Mouse (Mus musculus): Measurements from ENCODE around the gene Armc12. TPM values are rescaled to one million over a fixed set of nuclear protein-coding genes. Genes with fewer than 3 reads are reported as not detected.
A peak's percentile ranks its signal among the peaks of the same experiment; 100 is the strongest.

Gene Armc12
- polyA plus RNA-seq, 1 experiment from 2014 or later: not detected

DNA sequence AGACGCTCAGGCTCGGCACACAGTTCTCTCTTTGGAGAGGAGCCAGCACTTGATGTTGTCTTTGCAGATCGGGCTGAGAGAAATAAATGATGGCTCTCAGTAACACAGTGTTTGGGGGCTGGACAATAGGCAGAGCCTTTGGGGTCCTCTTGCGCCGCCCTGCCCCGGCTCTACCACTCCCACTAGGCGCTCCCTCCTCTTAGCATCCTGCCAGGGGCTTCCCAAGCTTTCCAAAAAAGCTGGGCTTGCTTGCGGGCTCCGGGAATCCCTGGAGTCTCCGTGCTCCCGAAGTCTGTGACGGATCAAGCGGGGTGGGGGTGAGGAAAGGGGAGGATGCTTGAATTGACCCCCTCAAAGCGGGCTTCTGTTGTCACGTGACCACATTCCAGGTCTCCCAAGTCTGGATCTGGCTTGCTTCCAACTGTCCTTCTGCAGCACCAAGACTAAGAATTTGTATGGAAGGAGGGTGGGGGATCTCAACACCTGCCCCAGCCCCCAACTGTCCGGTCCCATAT, 13.1 kb upstream of the Armc12 start, which contains the start of gene Fkbp5:
Gene Fkbp5 (minus strand): TSS at position 87 of the 515 bp plus-strand sequence.
- no peaks in the 10 kb centered on the region for H3K27me3 ChIP-seq (ENCODE audit: insufficient read depth, low read length)
- no peaks in the 10 kb centered on the region for H3K36me3 ChIP-seq (replicated peaks; ENCODE audit: insufficient read depth, low read length)
- peak; percentile 20; the same call in 1 of the 2 replicates for TF ChIP-seq EP300 (IDR thresholded peaks at IDR 0.05; ENCODE audit: low read depth)
- no peak for TF ChIP-seq CTCF (IDR thresholded peaks at IDR 0.05; ENCODE audit: low read depth)
- peak within 1 kb of the TSS; percentile 76 for H3K4me2 ChIP-seq (ENCODE audit: low read depth, low read length)
- H3K4me3 ChIP-seq (ENCODE audit: low read depth, low read length): peak within 1 kb of the TSS; percentile 44
- ATAC-seq: peak; percentile 6
- 17% methylated on average over 16 of the region's 16 CpGs for WGBS (ENCODE audit: insufficient replicate concordance)
- H3K9me3 ChIP-seq (ENCODE audit: low read length): no peaks in the 10 kb centered on the region
- peak within 1 kb of the TSS; percentile 70 for H3K9ac ChIP-seq (replicated peaks)
- peak; percentile 58 for DNase-seq
- H3K4me1 ChIP-seq (ENCODE audit: insufficient read depth): peaks cover 78% of the 10 kb centered on the region
- H3K27ac ChIP-seq (ENCODE audit: low read depth): peak within 1 kb of the TSS; percentile 98

DNA sequence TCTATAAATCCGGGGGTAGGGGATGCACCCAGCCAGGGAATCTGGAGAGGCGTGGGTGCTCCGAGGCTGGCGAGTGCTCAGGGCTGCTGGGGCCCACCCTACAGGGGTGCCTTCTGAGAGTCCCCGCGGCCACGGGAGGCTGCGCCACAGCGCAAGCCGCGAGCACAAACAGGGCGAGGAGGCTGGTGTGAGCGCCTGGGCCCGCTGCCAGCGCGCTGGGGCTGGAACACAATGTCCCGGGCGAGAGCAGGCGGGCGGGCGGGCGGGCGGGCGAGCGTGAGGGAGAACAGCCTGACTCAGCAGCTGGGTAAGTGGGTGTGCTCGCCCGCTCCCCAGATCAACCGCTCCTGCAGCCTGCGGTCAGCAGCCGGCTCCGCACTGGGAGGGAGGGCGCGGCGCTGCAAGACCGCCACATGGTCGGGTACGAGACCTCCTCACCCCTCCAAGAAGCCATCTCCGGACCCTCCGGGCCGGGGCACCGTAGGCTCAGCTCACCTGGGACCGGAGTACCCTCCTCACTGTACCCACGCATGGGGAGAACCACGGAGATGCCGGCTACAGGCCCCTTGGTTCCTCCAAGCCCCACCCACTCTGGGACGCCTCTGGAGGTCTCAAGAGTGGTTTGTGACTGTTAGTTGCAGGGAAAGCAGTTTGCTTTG, 12.5 kb upstream of the Armc12 start:
- H3K9ac ChIP-seq (replicated peaks): peak overlapping the region; percentile 70
- TF ChIP-seq CTCF (IDR thresholded peaks at IDR 0.05; ENCODE audit: low read depth) (no peak), EP300 (IDR thresholded peaks at IDR 0.05; ENCODE audit: low read depth) (peak; percentile 45; the same call in 1 of the 2 replicates)
- H3K4me2 ChIP-seq (ENCODE audit: low read depth, low read length): peak overlapping the region; percentile 76
- H3K27me3 ChIP-seq (ENCODE audit: insufficient read depth, low read length): no peaks in the 10 kb centered on the region
- H3K9me3 ChIP-seq (ENCODE audit: low read length): no peaks in the 10 kb centered on the region
- peak; percentile 72 for ATAC-seq
- WGBS (ENCODE audit: insufficient replicate concordance): 1% methylated on average over 32 of the region's 46 CpGs
- H3K4me1 ChIP-seq (ENCODE audit: insufficient read depth): peaks cover 77% of the 10 kb centered on the region
- H3K4me3 ChIP-seq (ENCODE audit: low read depth, low read length): peak overlapping the region; percentile 44
- peak overlapping the region; percentile 98 for H3K27ac ChIP-seq (ENCODE audit: low read depth)
- DNase-seq: peak; percentile 91
- H3K36me3 ChIP-seq (replicated peaks; ENCODE audit: insufficient read depth, low read length): no peaks in the 10 kb centered on the region

DNA sequence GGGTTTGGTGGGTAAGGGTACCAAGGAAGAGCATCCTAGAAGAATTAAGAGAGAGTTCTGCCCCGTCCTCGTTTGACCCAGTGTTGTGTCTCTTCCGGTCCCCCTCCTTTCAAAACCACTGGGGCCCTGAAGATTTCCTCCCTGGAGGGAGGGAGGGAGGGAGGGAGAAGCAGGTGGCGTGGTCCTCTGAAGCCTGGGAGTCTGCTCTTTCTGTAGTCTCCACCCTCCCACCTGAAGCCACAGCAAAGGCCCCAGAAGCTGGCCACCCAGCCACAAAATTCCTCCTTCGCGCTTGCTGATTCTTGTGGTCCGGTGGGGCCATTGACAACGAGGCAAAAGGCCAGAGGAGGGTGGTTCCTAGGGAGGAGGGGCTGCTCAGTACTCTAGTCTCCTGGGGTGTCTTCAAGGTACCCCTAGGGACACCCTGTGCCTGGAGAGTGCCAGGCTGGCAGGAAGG, 12.0 kb upstream of the Armc12 start:
- H3K9me3 ChIP-seq (ENCODE audit: low read length): no peaks in the 10 kb centered on the region
- H3K36me3 ChIP-seq (replicated peaks; ENCODE audit: insufficient read depth, low read length): no peaks in the 10 kb centered on the region
- 3% methylated on average over 8 of the region's 8 CpGs for WGBS (ENCODE audit: insufficient replicate concordance)
- peak; percentile 40 for DNase-seq
- H3K27me3 ChIP-seq (ENCODE audit: insufficient read depth, low read length): no peaks in the 10 kb centered on the region
- H3K4me3 ChIP-seq (ENCODE audit: low read depth, low read length): peak overlapping the region; percentile 44
- TF ChIP-seq CTCF (IDR thresholded peaks at IDR 0.05; ENCODE audit: low read depth): no peak
- ATAC-seq: no peak
- peak overlapping the region; percentile 76 for H3K4me2 ChIP-seq (ENCODE audit: low read depth, low read length)
- H3K27ac ChIP-seq (ENCODE audit: low read depth): peak overlapping the region; percentile 98
- peak overlapping the region; percentile 70 for H3K9ac ChIP-seq (replicated peaks)
- H3K4me1 ChIP-seq (ENCODE audit: insufficient read depth): peaks cover 71% of the 10 kb centered on the region

DNA sequence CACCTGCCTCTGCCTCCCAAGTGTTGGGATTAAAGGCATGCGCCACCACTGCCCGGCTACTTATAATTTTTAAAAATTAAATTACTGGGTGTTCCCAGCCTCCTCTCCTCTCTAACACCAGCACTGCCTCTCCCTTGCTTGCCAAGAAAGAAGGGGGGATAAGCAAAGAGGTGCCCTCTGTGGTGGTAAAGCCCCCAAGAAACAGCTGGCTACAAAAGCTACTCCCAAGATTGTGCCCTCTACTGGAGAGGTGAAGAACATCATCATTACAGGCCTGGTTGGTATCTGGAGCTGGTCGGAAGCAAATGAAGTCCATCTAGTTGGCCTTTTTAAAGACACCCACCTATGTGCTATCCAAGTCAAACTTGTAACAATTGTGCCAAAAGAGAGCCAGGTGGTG, 10.8 kb upstream of the Armc12 start:
- no peak for DNase-seq
- Histone ChIP-seq H3K4me1 (ENCODE audit: insufficient read depth) (peaks cover 70% of the 10 kb centered on the region), H3K27me3 (ENCODE audit: insufficient read depth, low read length) (no peaks in the 10 kb centered on the region)

DNA sequence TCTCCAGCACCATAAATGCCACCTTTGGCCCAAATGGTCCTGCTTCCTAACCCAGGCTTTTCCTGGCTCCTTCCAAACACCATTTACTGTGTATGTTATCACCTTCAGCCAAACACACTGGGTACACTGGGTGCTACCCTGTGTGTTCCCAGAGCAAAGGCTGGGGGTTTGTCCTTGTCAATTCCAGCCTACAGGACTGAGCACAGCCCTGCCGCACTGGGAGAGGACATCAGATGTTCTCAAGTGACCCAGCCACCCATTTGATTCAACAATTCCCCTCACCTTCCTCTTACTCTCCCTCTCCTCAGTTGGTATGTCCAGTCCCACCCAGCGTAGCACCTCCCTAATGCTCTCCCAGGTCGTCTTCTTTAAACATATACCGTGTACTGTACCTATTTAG, 10.0 kb upstream of the Armc12 start:
- 0 out of 2 replicates have a peak overlapping the region, but pooled peaks have one; percentile 35 for H3K27ac ChIP-seq (ENCODE audit: low read depth)
- DNase-seq (no peak), ATAC-seq (no peak)
- 74% methylated on average over 4 of the region's 4 CpGs for WGBS (ENCODE audit: insufficient replicate concordance)
- H3K27me3 ChIP-seq (ENCODE audit: insufficient read depth, low read length): no peaks in the 10 kb centered on the region
- TF ChIP-seq CTCF (IDR thresholded peaks at IDR 0.05; ENCODE audit: low read depth) (no peak), EP300 (IDR thresholded peaks at IDR 0.05; ENCODE audit: low read depth) (no peak)
- H3K4me1 ChIP-seq (ENCODE audit: insufficient read depth): peaks cover 64% of the 10 kb centered on the region
- no peak overlapping the region for H3K4me2 ChIP-seq (ENCODE audit: low read depth, low read length)
- H3K9ac ChIP-seq (replicated peaks): no peak overlapping the region
- H3K4me3 ChIP-seq (ENCODE audit: low read depth, low read length): no peak overlapping the region
- no peaks in the 10 kb centered on the region for H3K9me3 ChIP-seq (ENCODE audit: low read length)
- H3K36me3 ChIP-seq (replicated peaks; ENCODE audit: insufficient read depth, low read length): no peaks in the 10 kb centered on the region

More for the DNA sequence above, 10.8 kb upstream of the Armc12 start:
- no peaks in the 10 kb centered on the region for H3K9me3 ChIP-seq (ENCODE audit: low read length)
- 75% methylated on average over 3 of the region's 3 CpGs for WGBS (ENCODE audit: insufficient replicate concordance)
- H3K4me2 ChIP-seq (ENCODE audit: low read depth, low read length): no peak overlapping the region
- no peaks in the 10 kb centered on the region for H3K36me3 ChIP-seq (replicated peaks; ENCODE audit: insufficient read depth, low read length)
- no peak for ATAC-seq
- H3K9ac ChIP-seq (replicated peaks): no peak overlapping the region
- no peak overlapping the region for H3K4me3 ChIP-seq (ENCODE audit: low read depth, low read length)
- 0 out of 2 replicates have a peak overlapping the region, but pooled peaks have one; percentile 4 for H3K27ac ChIP-seq (ENCODE audit: low read depth)
- TF ChIP-seq EP300 (IDR thresholded peaks at IDR 0.05; ENCODE audit: low read depth) (no peak), CTCF (IDR thresholded peaks at IDR 0.05; ENCODE audit: low read depth) (peak; percentile 68)

DNA sequence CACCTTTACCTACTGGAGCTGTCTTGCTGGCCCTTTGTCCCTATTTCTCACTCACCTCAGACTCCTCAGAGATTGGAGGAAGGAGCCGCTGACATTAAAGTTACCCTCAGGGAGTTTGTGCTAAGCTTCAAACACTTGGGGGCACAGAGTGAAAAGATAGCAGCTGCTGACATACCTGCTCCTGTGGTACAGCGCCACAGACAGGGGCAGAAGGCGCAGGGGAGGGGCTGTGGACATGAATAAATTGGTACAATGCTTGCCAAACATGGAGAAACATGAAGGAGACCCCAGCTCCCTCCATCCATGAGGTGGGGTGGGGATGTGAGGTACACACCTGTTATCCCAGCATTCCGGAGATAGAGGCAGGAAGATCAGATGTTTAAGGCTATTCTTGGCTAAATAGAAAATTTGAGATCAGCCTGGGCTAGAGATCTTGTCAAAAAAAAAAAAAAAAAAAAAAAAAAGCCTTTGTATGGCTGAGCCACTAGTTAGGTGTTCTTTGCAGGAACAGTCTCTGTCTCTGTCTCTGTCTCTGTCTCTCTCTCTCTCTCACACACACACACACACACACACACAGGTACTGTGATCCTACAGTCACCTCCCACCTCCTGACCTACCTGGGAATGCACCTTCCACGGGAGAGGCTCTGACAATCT, 9.4 kb upstream of the Armc12 start:
- Histone ChIP-seq H3K4me1 (ENCODE audit: insufficient read depth) (peaks cover 58% of the 10 kb centered on the region), H3K27ac (ENCODE audit: low read depth) (peak overlapping the region; percentile 96), H3K36me3 (replicated peaks; ENCODE audit: insufficient read depth, low read length) (no peaks in the 10 kb centered on the region), H3K9me3 (ENCODE audit: low read length) (no peaks in the 10 kb centered on the region), H3K4me3 (ENCODE audit: low read depth, low read length) (no peak overlapping the region), H3K27me3 (ENCODE audit: insufficient read depth, low read length) (no peaks in the 10 kb centered on the region), H3K9ac (replicated peaks) (no peak overlapping the region), H3K4me2 (ENCODE audit: low read depth, low read length) (no peak overlapping the region)
- ATAC-seq: no peak
- TF ChIP-seq EP300 (IDR thresholded peaks at IDR 0.05; ENCODE audit: low read depth) (no peak), CTCF (IDR thresholded peaks at IDR 0.05; ENCODE audit: low read depth) (no peak)
- WGBS (ENCODE audit: insufficient replicate concordance): 69% methylated on average over 5 of the region's 5 CpGs
- no peak for DNase-seq
